Comparison of ENCODE assay signal across 21 mouse cellular contexts in the genomic region with DNA sequence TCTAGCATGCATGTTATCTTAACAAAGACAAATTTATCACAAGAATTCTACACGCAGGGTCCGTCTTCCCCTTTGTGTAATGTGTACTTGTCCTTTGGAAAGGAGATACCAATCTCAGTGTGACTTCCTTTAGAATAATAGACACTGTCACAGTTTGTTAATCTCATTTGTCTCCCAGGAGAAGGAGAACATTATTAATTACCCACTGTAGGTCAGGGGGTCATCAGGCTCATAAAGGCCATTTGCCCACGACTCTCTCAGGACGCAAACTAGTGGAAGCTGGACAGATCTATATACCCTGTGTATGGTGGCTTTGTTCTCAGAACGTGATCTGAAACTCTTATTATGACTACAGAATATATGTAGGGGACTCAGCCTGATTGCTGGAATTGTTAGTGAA. TPM values are rescaled to one million over a fixed set of nuclear protein-coding genes. Genes with fewer than 3 reads are reported as not detected.
A peak's percentile ranks its signal among the peaks of the same experiment; 100 is the strongest.
DNase-seq lines count a peak whose midpoint lies in the region; ATAC-seq and TF ChIP-seq lines count a peak whose summit lies in the region.
"Had no signal": no experiment of that assay in that cellular context is flagged by ENCODE, and none has a peak within 500 bp of the region (broad histone marks: within the 10 kb centered on the region; RNA-seq: fewer than 3 reads in every experiment).

No protein-coding gene starts in this region.

- TF ChIP-seq POLR2A in lung, adult 2 months (IDR thresholded peaks at IDR 0.05; ENCODE audit: borderline replicate concordance, extremely low read depth, low read depth, low read length), result no peak

- no peak for DNase-seq in kidney, adult 9 months
- peak; percentile 17 for DNase-seq in lung, postnatal 36 days
- no peak for DNase-seq in lung, adult 2 months
- peak; percentile 49 for DNase-seq in embryo, embryonic 11 days
- DNase-seq in retina, postnatal 1 day, result peak; percentile 85
- no peak for DNase-seq in testis, postnatal 14 days (ENCODE audit: low spot score)
- DNase-seq: adrenal gland, adult 2 months; B cell, adult 2 months; cerebellum, adult 11 months; cerebellum, postnatal 10 days; forebrain, postnatal 0 days; gastrocnemius, postnatal 14 days; heart, adult 11 months; kidney, adult 2 months; right cerebral cortex, postnatal 4 days; thymus, postnatal 25 days had no signal

- H3K9me3 ChIP-seq in kidney, embryonic 14.5 days (ENCODE audit: control insufficient read depth, low read length), result no peaks in the 10 kb centered on the region
- H3K9me3 ChIP-seq: G1E had no signal

- H3K4me2 ChIP-seq in kidney, embryonic 14.5 days (replicated peaks; ENCODE audit: low read depth, low read length), result no peak overlapping the region
- H3K4me2 ChIP-seq: heart, embryonic 11.5 days; midbrain, embryonic 11.5 days had no signal

- 8% methylated on average over 5 of the region's 5 CpGs for WGBS in kidney, embryonic 14.5 days
- WGBS in lung, adult 2 months, result 33% methylated on average over 5 of the region's 5 CpGs

- no peak overlapping the region for H3K9ac ChIP-seq in kidney, embryonic 14.5 days (ENCODE audit: low read depth, low read length)
- H3K9ac ChIP-seq: forebrain, postnatal 0 days had no signal

- H3K4me3 ChIP-seq in kidney, embryonic 14.5 days (ENCODE audit: low read length), result no peak overlapping the region
- H3K4me3 ChIP-seq in lung, adult 2 months (replicated peaks; ENCODE audit: extremely low read depth, low read depth, low read length), result no peak overlapping the region

- no peak for TF ChIP-seq CTCF in lung, adult 2 months (IDR thresholded peaks at IDR 0.05; ENCODE audit: insufficient read depth, low read length)

- no peaks in the 10 kb centered on the region for H3K36me3 ChIP-seq in kidney, embryonic 14.5 days (ENCODE audit: control insufficient read depth, insufficient read depth, low read length)
- H3K36me3 ChIP-seq: G1E had no signal

- ATAC-seq in kidney, embryonic 14.5 days (ENCODE audit: low FRiP score, low TSS enrichment), result peak; percentile 64; the same call in 1 of the 2 replicates
- ATAC-seq: forebrain, postnatal 0 days had no signal

- no peaks in the 10 kb centered on the region for H3K27me3 ChIP-seq in kidney, embryonic 14.5 days (ENCODE audit: control insufficient read depth, insufficient read depth, low read length)
- H3K27me3 ChIP-seq: CH12.LX had no signal

- H3K4me1 ChIP-seq in kidney, embryonic 14.5 days (ENCODE audit: control insufficient read depth, insufficient read depth, low read length), result no peaks in the 10 kb centered on the region
- H3K4me1 ChIP-seq in lung, adult 2 months (ENCODE audit: control insufficient read depth, insufficient read depth, low read length), result peaks cover 2% of the 10 kb centered on the region; the same call in 1 of the 2 replicates

- H3K27ac ChIP-seq in kidney, embryonic 14.5 days (ENCODE audit: low read depth, low read length), result no peak overlapping the region

RNA-seq across cellular contexts. Expression of gene Met, which starts 12.3 kb away (rescaled TPM):
- polyA plus RNA-seq in kidney, embryonic 14.5 days (2014; fragmentation: Nextera tagmentation; extraction: Ambion mirVana), result 10.0 and 25.3 TPM in 2 replicates
- polyA plus RNA-seq in lung, adult 2 months (2012; rRNA removed), result 12.6 and 15.5 TPM in 2 replicates
- polyA plus RNA-seq: G1E had no signal

Comparison
In these comparisons a context has a peak if more than half of its experiments do, and no peak if none do; other contexts are left out.
1. DNase-seq: peak in lung, postnatal 36 days (single experiment), embryo, embryonic 11 days (single experiment) and retina, postnatal 1 day (single experiment); none in kidney, adult 9 months (single experiment), lung, adult 2 months (single experiment) and testis, postnatal 14 days (single experiment).